Mouse (Mus musculus) layer of hippocampus, adult 18-20 months (tissue): ENCODE measurements at regions not wholly inside any gene's neighbourhood (a gene's known extent, or its start where the extent isn't known, plus 50 kb on each side); places are given as distances from the start of the nearest gene placed in this dataset.

ENCODE experiments used
- DNase-seq, 2 experiments: peaks; one replicate each; pipeline ENCODE4 v3.0.0; 2022; ENCODE audit warnings: low spot score in 2 of 2

- no peak for DNase-seq
Measured at GRCm38 (mm10) chr8:128210761-128211160, 147.6 kb upstream of the Nrp1 start.

GRCm38 (mm10) chr8:128212223-128212622 lies 146.2 kb upstream of the Nrp1 start:
- no peak for DNase-seq

GRCm38 (mm10) chr8:128214256-128214655 lies 144.1 kb upstream of the Nrp1 start:
- DNase-seq = no peak

- DNase-seq = no peak
Measured at GRCm38 (mm10) chr8:128218886-128219285, 139.5 kb upstream of the Nrp1 start.

DNA sequence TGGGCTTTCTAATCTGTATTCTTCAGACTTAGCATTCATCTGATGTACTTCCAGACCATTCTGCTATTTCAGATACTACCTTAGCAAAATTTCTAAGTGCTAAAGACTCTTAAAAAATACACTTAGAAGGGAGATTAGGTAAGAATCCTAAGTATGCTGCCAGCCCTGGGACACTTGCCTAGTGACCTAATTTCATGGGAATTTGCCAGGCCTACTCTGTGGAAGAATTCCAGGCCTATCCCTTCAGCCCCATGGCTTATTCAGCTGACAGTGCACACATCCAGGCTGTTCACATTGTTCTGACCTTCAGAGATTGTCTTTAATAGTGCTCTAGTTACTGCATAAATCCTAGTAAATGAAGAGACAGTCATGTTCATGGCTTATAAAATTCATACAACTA lies 138.9 kb upstream of the Nrp1 start:
- peak in 1 of 2 experiments; percentile 37 for DNase-seq

GRCm38 (mm10) chr8:128223092-128223491 lies 135.3 kb upstream of the Nrp1 start:
- DNase-seq = no peak

GRCm38 (mm10) chr8:128223522-128223921 lies 134.9 kb upstream of the Nrp1 start:
- no peak for DNase-seq

DNA sequence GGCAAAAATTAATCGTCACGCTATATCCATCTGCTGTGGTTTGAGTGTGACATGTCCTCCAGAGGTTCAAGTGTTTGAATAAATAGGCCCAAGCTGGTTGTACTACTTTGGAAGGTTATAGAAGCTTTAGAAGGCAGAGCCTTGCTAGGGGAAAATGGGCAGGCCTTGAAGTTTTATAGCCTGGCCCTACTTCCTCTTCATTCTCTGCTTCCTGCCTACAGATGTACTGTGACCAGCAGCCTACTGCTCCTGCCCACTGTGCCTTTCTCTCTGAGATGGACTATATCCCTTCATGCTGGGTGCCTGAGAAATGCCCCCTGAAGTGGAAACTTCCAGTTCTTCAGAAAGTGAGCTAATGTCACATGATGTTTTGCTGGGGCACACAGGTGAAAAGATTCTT lies 133.3 kb upstream of the Nrp1 start:
- no peak for DNase-seq

GRCm38 (mm10) chr8:128235071-128235470 lies 123.3 kb upstream of the Nrp1 start:
- no peak for DNase-seq

- no peak for DNase-seq
Measured at GRCm38 (mm10) chr8:128235527-128235926, 122.9 kb upstream of the Nrp1 start.

- no peak for DNase-seq
Measured at GRCm38 (mm10) chr8:128236097-128236496, 122.3 kb upstream of the Nrp1 start.

DNA sequence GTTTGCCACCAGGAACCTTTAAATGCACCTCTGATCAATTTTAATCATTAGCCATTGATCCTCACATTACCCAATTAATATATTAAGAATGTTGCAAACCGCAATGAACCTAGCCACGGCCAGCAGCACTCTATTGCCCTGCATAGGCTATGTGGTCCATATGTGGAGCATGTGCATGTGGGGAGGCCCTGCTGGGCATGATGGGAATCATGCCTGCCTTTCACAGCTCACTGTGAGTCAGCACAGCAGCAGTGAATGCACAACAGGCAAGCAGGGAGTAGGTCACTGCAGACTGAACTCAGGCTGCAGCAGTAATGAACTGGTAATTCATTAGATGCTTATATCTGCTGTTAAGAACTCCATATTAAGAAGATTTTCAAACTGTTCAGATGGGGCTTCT lies 119.5 kb upstream of the Nrp1 start:
- DNase-seq = no peak

DNA sequence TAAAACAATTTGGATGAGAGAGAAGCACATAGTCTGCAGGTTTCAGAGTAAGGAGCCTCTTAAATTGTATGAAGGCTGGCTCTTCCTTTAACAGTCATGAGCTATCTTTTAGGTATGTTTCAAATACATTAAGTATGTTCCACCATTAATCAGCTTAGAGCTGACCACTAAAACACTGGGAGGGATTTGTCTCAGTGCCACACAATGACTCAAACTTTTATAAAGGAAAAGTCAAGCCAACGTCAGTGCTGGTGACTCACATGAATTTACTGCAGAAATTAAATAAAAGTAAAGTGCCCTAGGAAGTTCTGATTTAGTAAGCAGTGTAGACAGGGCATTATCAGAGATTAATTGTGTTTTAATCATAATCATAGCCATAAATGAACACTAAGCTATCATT lies 118.6 kb upstream of the Nrp1 start:
- no peak for DNase-seq

GRCm38 (mm10) chr8:128241200-128241599 lies 117.2 kb upstream of the Nrp1 start:
- DNase-seq = no peak

DNA sequence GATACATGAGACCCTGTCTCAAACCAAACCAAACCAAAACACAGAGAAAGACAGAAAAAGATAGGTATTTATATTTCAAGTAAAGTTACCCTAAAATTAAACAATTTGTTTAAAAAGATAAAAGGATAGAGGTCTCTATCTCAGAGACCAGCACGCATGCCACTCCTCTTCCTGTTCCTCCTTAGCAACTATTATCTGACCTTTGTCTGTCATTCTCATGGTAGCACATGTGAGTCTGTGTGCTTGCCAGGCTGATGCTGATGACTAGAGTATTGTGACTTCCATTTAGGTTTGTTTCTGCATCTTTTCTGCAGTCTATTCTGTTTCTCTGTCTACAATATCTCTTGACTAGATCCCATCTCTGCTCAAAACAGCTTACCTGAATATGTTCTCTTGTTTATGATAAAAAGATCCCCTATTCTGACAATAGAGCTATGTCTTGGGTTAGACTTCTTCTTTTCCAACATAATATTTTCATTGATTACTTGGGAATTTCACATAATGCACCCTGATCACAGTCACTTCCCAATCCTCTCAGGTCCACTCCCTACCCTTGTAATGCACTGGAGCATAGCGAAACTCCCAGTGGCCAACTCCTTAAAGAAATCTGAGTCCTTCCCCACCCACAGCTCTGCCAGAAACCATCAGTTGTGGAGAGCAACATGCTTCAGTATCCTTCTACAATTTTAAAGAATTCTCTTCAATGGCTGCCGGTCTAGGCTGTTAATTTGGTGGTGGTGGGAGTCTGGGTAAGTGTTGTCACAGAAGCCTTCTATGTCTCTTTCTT lies 115.7 kb upstream of the Nrp1 start:
- no peak for DNase-seq

GRCm38 (mm10) chr8:128251723-128252122 lies 106.7 kb upstream of the Nrp1 start:
- DNase-seq = no peak

- DNase-seq = no peak
Measured at GRCm38 (mm10) chr8:128260836-128261235, 97.6 kb upstream of the Nrp1 start.

- DNase-seq = peak; percentile 32 to 67
Measured at GRCm38 (mm10) chr8:128261367-128261766, 97.0 kb upstream of the Nrp1 start.

GRCm38 (mm10) chr8:128263251-128263947 lies 95.0 kb upstream of the Nrp1 start:
- DNase-seq = peak in 1 of 2 experiments; percentile 22

- DNase-seq = no peak
Measured at GRCm38 (mm10) chr8:128267261-128267660, 91.1 kb upstream of the Nrp1 start.

DNA sequence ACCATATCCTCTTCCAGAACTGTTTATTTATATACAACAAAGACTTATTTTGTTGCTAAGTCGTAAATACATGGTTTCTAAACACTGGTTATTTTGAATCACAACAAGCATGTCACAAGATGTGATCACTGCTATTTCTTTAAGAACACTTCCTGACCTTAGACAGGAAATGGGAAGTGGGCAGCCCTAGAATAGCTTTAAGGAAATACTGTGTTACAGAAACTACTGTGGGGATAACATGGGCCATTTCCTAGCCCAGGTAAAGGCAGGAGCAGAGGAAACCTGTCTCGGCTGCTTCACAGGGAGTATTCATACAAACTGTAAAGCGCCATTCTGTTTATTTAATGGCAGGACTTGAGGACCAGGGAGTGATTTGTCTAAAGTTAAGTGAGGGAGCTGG lies 90.4 kb upstream of the Nrp1 start:
- no peak for DNase-seq

DNA sequence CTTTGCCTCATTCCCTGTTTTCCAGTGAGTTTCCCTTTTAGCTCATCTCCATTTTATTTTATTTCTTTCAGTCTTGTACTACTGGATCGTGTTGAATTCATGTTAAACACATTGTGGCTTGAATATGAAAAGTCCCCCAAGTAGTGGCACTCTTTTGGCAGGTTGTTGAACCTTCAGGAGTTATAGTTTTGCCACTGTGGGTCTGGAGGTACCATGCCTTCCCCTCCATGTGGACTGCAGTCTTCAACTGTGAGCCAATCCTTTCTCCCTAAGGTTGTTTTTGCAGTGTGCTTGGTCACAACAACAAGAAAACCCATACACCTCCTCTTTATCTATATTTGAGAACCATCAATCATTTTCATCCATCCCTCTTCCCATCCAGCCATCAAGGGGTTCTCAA lies 88.9 kb upstream of the Nrp1 start:
- no peak for DNase-seq

- peak in 1 of 2 experiments; percentile 43 for DNase-seq
Measured at GRCm38 (mm10) chr8:128272866-128273344, 85.5 kb upstream of the Nrp1 start.
